Mouse (Mus musculus) ES-Bruce4 (cell line): Measurements from ENCODE around the gene Trpc1.

Source experiments
- EP300 ChIP-seq: IDR thresholded peaks from 2 replicates; pipeline ENCODE4 v1.6.1; 2011; ENCODE audit warnings: low read depth, low read length; ENCODE audit not compliant: insufficient read depth
- POLR2A ChIP-seq: IDR thresholded peaks from one replicate; pipeline ENCODE4 v1.8.1; 2011; ENCODE audit warnings: low read length; ENCODE audit not compliant: insufficient read depth

- TF ChIP-seq EP300 (no peak), POLR2A (no peak)
Measured at GRCm38 (mm10) chr9:95750037-95750511, at the start of gene Trpc1.
